ENCODE assay signal across 26 mouse cellular contexts in the genomic region with DNA sequence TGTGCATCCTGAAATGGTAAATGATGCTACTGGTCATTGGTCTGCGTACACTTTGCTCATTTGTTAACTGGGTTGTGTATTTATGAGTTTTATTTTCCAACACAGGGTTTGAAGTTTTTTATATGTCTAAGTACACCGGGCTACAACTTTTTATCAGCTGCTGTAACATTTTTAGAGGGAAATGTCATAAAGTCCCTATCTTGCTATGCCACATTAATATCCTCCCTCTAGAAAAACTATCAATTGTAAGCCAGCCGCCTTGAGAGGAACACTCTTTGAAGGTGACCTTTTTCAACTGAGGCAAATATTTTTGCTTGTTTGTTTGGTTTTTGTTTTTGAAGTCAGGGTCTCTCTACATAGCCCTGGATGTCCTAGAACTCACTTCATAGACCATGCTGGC. TPM values are rescaled to one million over a fixed set of nuclear protein-coding genes. Genes with fewer than 3 reads are reported as not detected.
A peak's percentile ranks its signal among the peaks of the same experiment; 100 is the strongest.
DNase-seq lines count a peak whose midpoint lies in the region; ATAC-seq and TF ChIP-seq lines count a peak whose summit lies in the region.
"Had no signal": no experiment of that assay in that cellular context is flagged by ENCODE, and none has a peak within 500 bp of the region (broad histone marks: within the 10 kb centered on the region; RNA-seq: fewer than 3 reads in every experiment).

No protein-coding gene starts in this region.

- peaks cover 2% of the 10 kb centered on the region; the same call in 1 of the 2 replicates for H3K9me3 ChIP-seq in intestine, embryonic 14.5 days (ENCODE audit: control insufficient read depth, low read length)
- no peaks in the 10 kb centered on the region for H3K9me3 ChIP-seq in intestine, postnatal 0 days (ENCODE audit: control insufficient read depth)
- peaks cover 6% of the 10 kb centered on the region; the same call in 1 of the 2 replicates for H3K9me3 ChIP-seq in liver, embryonic 13.5 days (replicated peaks)
- H3K9me3 ChIP-seq: embryonic facial prominence, embryonic 10.5 days; hindbrain, embryonic 15.5 days; intestine, embryonic 15.5 days; midbrain, embryonic 15.5 days; stomach, embryonic 15.5 days had no signal

- H3K4me1 ChIP-seq in intestine, embryonic 14.5 days (replicated peaks; ENCODE audit: control insufficient read depth, insufficient read depth, low read length), result no peaks in the 10 kb centered on the region
- H3K4me1 ChIP-seq in intestine, postnatal 0 days (replicated peaks; ENCODE audit: control insufficient read depth, insufficient read depth, low read length), result no peaks in the 10 kb centered on the region
- H3K4me1 ChIP-seq in liver, embryonic 13.5 days (replicated peaks), result peaks cover 31% of the 10 kb centered on the region
- H3K4me1 ChIP-seq: embryonic facial prominence, embryonic 10.5 days; forebrain, embryonic 12.5 days; hindbrain, embryonic 15.5 days; intestine, embryonic 15.5 days; limb, embryonic 12.5 days; megakaryocyte, embryonic 14.5 days; midbrain, embryonic 15.5 days; stomach, embryonic 15.5 days had no signal

- TF ChIP-seq CTCF in intestine, postnatal 0 days (IDR thresholded peaks at IDR 0.05; ENCODE audit: low read depth), result no peak
- no peak for TF ChIP-seq CTCF in gastrocnemius, adult 2 months (IDR thresholded peaks at IDR 0.05)

- no peak for ATAC-seq in intestine, embryonic 14.5 days (replicated peaks; ENCODE audit: low FRiP score, low TSS enrichment, low read depth)
- ATAC-seq in intestine, postnatal 0 days, result no peak
- peak; percentile 65 for ATAC-seq in liver, embryonic 13.5 days (ENCODE audit: low read depth)
- peak; percentile 79 for ATAC-seq in megakaryocyte-erythroid progenitor cell, adult 5-6 weeks (replicated peaks; ENCODE audit: low FRiP score, low TSS enrichment, poor library complexity, severe bottlenecking)
- ATAC-seq: intestine, embryonic 15.5 days; midbrain, embryonic 15.5 days had no signal

- no peak overlapping the region for H3K27ac ChIP-seq in intestine, embryonic 14.5 days (ENCODE audit: low read depth)
- H3K27ac ChIP-seq in intestine, postnatal 0 days (ENCODE audit: low read depth, low read length), result no peak overlapping the region
- peak overlapping the region; percentile 63; the same call in 1 of the 2 replicates for H3K27ac ChIP-seq in liver, embryonic 13.5 days
- H3K27ac ChIP-seq in gastrocnemius, adult 2 months, result no peak overlapping the region
- H3K27ac ChIP-seq: embryonic facial prominence, embryonic 10.5 days; forebrain, embryonic 12.5 days; hindbrain, embryonic 15.5 days; intestine, embryonic 15.5 days; limb, embryonic 12.5 days; midbrain, embryonic 15.5 days; stomach, embryonic 15.5 days had no signal

- 88% methylated on average over 3 of the region's 3 CpGs for WGBS in intestine, embryonic 14.5 days
- WGBS in intestine, postnatal 0 days, result 89% methylated on average over 3 of the region's 3 CpGs
- 49% methylated on average over 3 of the region's 3 CpGs for WGBS in liver, embryonic 13.5 days (ENCODE audit: insufficient replicate concordance)

- intact Hi-C loops in gastrocnemius, adult 2 months (cut with DNase I), result loop anchor here (5.0 kb wide), 1 partner anchor 47 kb away; the partner anchor contains the start of gene Gch1

- H3K4me3 ChIP-seq in intestine, embryonic 14.5 days (ENCODE audit: low read depth, low read length), result no peak overlapping the region
- no peak overlapping the region for H3K4me3 ChIP-seq in intestine, postnatal 0 days (ENCODE audit: low read depth, low read length)
- H3K4me3 ChIP-seq in liver, embryonic 13.5 days (replicated peaks), result no peak overlapping the region
- H3K4me3 ChIP-seq in gastrocnemius, adult 2 months, result no peak overlapping the region
- H3K4me3 ChIP-seq: embryonic facial prominence, embryonic 10.5 days; forebrain, embryonic 12.5 days; hindbrain, embryonic 15.5 days; intestine, embryonic 15.5 days; limb, embryonic 12.5 days; megakaryocyte, embryonic 14.5 days; midbrain, embryonic 15.5 days; stomach, embryonic 15.5 days had no signal

- DNase-seq in intestine, embryonic 14.5 days (ENCODE audit: low spot score), result peak; percentile 3
- peak; percentile 52 for DNase-seq in c-Kit-positive CD71-positive TER-119-positive erythroid progenitor cells, embryonic 14.5 days (ENCODE audit: low spot score)
- DNase-seq in liver, embryonic 13.5 days, result no peak
- no peak for DNase-seq in lung, postnatal 10 days
- no peak for DNase-seq in gastrocnemius, adult 2 months
- DNase-seq: adrenal gland, postnatal 36 days; B cell, adult 2 months; cerebellum, adult 11-12 months; cerebellum, postnatal 10 days; kidney, adult 9 months; kidney, postnatal 25 days; lung, adult 2 months; right cerebral cortex, adult 18-20 months; thymus, postnatal 25 days had no signal

- H3K4me2 ChIP-seq in intestine, embryonic 14.5 days (ENCODE audit: low read length), result no peak overlapping the region
- no peak overlapping the region for H3K4me2 ChIP-seq in intestine, postnatal 0 days (replicated peaks; ENCODE audit: low read depth)
- H3K4me2 ChIP-seq in liver, embryonic 13.5 days, result peak overlapping the region; percentile 1; the same call in 1 of the 2 replicates
- H3K4me2 ChIP-seq: forebrain, embryonic 12.5 days; heart, embryonic 11.5 days; hindbrain, embryonic 15.5 days; intestine, embryonic 15.5 days; limb, embryonic 12.5 days; midbrain, embryonic 15.5 days; stomach, embryonic 15.5 days had no signal

- no peaks in the 10 kb centered on the region for H3K36me3 ChIP-seq in intestine, embryonic 14.5 days (ENCODE audit: control insufficient read depth, insufficient read depth, low read length)
- H3K36me3 ChIP-seq in intestine, postnatal 0 days (ENCODE audit: control insufficient read depth, insufficient read depth), result no peaks in the 10 kb centered on the region
- H3K36me3 ChIP-seq in liver, embryonic 13.5 days, result no peaks in the 10 kb centered on the region; the same call in 1 of the 2 replicates
- H3K36me3 ChIP-seq: embryonic facial prominence, embryonic 10.5 days; forebrain, embryonic 12.5 days; hindbrain, embryonic 15.5 days; intestine, embryonic 15.5 days; limb, embryonic 12.5 days; midbrain, embryonic 15.5 days; stomach, embryonic 15.5 days had no signal

- no peaks in the 10 kb centered on the region for H3K27me3 ChIP-seq in intestine, embryonic 14.5 days (replicated peaks; ENCODE audit: control insufficient read depth, insufficient read depth, low read length)
- H3K27me3 ChIP-seq in intestine, postnatal 0 days (replicated peaks; ENCODE audit: control insufficient read depth, insufficient read depth, low read length), result no peaks in the 10 kb centered on the region
- peaks cover 5% of the 10 kb centered on the region; the same call in 1 of the 2 replicates for H3K27me3 ChIP-seq in liver, embryonic 13.5 days
- H3K27me3 ChIP-seq: CH12.LX; forebrain, embryonic 12.5 days; hindbrain, embryonic 15.5 days; intestine, embryonic 15.5 days; limb, embryonic 12.5 days; megakaryocyte, embryonic 14.5 days; midbrain, embryonic 15.5 days; stomach, embryonic 15.5 days had no signal

- H3K9ac ChIP-seq in intestine, embryonic 14.5 days (ENCODE audit: low read length), result no peak overlapping the region
- H3K9ac ChIP-seq in intestine, postnatal 0 days (ENCODE audit: low read depth, low read length), result no peak overlapping the region
- H3K9ac ChIP-seq in liver, embryonic 13.5 days, result no peak overlapping the region
- H3K9ac ChIP-seq: forebrain, embryonic 12.5 days; hindbrain, embryonic 15.5 days; intestine, embryonic 15.5 days; limb, embryonic 12.5 days; midbrain, embryonic 15.5 days; stomach, embryonic 15.5 days had no signal

RNA-seq across cellular contexts. Expression of gene Wdhd1, which starts 42.6 kb away (rescaled TPM):
- 34.8 and 39.9 TPM in 2 replicates for polyA plus RNA-seq in intestine, embryonic 14.5 days (2014; fragmentation: Nextera tagmentation; extraction: Ambion mirVana)
- 4.5 and 4.6 TPM in 2 replicates for polyA plus RNA-seq in intestine, postnatal 0 days (2015; fragmentation: Nextera tagmentation; extraction: Ambion mirVana)
- 38.9 and 45.9 TPM in 2 replicates for polyA plus RNA-seq in liver, embryonic 13.5 days (2015; fragmentation: Nextera tagmentation; extraction: Ambion mirVana)
- total RNA-seq in megakaryocyte-erythroid progenitor cell, adult 5-6 weeks (2014; fragmentation: Nextera tagmentation), result 89.1 and 89.8 TPM in 2 replicates
- total RNA-seq in megakaryocyte-erythroid progenitor cell, adult 5-6 weeks (2017), result 121 and 169 TPM in 2 replicates
- 1 to 10 TPM in 1 of 2 experiments, under 1 TPM in 1; 0.31 to 1.6 TPM for total RNA-seq in gastrocnemius, adult 2 months (2021)

RNA-seq across cellular contexts. Expression of gene Socs4, which starts 42.7 kb away (rescaled TPM):
- 4.0 and 4.5 TPM in 2 replicates for polyA plus RNA-seq in intestine, embryonic 14.5 days (2014; fragmentation: Nextera tagmentation; extraction: Ambion mirVana)
- 4.3 and 5.3 TPM in 2 replicates for polyA plus RNA-seq in intestine, postnatal 0 days (2015; fragmentation: Nextera tagmentation; extraction: Ambion mirVana)
- polyA plus RNA-seq in liver, embryonic 13.5 days (2015; fragmentation: Nextera tagmentation; extraction: Ambion mirVana), result 2.3 and 2.7 TPM in 2 replicates
- 26.8 and 39.5 TPM in 2 replicates for total RNA-seq in megakaryocyte-erythroid progenitor cell, adult 5-6 weeks (2014; fragmentation: Nextera tagmentation)
- total RNA-seq in megakaryocyte-erythroid progenitor cell, adult 5-6 weeks (2017), result 20.5 and 25.6 TPM in 2 replicates
- 10 to 100 TPM in 1 of 2 experiments, 1 to 10 TPM in 1; 6.3 to 11.3 TPM for total RNA-seq in gastrocnemius, adult 2 months (2021)

RNA-seq across cellular contexts. Expression of gene Gch1, which starts 44.8 kb away (rescaled TPM):
- polyA plus RNA-seq in intestine, embryonic 14.5 days (2014; fragmentation: Nextera tagmentation; extraction: Ambion mirVana), result 3.0 and 4.4 TPM in 2 replicates
- polyA plus RNA-seq in intestine, postnatal 0 days (2015; fragmentation: Nextera tagmentation; extraction: Ambion mirVana), result 33.5 and 37.1 TPM in 2 replicates
- 3.2 and 3.9 TPM in 2 replicates for polyA plus RNA-seq in liver, embryonic 13.5 days (2015; fragmentation: Nextera tagmentation; extraction: Ambion mirVana)
- total RNA-seq in megakaryocyte-erythroid progenitor cell, adult 5-6 weeks (2014; fragmentation: Nextera tagmentation), result 1.9 and 4.1 TPM in 2 replicates
- total RNA-seq in megakaryocyte-erythroid progenitor cell, adult 5-6 weeks (2017), result 2.6 and 3.5 TPM in 2 replicates
- 1 to 10 TPM; 2.3 to 3.0 TPM for total RNA-seq in gastrocnemius, adult 2 months (2021)

Comparison
In these comparisons a context has a peak if more than half of its experiments do, and no peak if none do; other contexts are left out.
1. ATAC-seq: peak in liver, embryonic 13.5 days (single experiment) and megakaryocyte-erythroid progenitor cell, adult 5-6 weeks (single experiment); none in intestine, embryonic 14.5 days (single experiment) and intestine, postnatal 0 days (single experiment).
2. DNase-seq: peak in intestine, embryonic 14.5 days (single experiment) and c-Kit-positive CD71-positive TER-119-positive erythroid progenitor cells, embryonic 14.5 days (single experiment); none in liver, embryonic 13.5 days (single experiment), lung, postnatal 10 days (single experiment) and gastrocnemius, adult 2 months (single experiment).